Mouse (Mus musculus): Measurements from ENCODE around the gene Ttll2. TPM values are rescaled to one million over a fixed set of nuclear protein-coding genes. Genes with fewer than 3 reads are reported as not detected.
"Not testable (repeated sequence)": the region's sequence is repeated elsewhere in the genome, so short reads cannot be mapped to it uniquely, and the experiment has no call there.

The Ttll2 gene
- polyA plus RNA-seq, 1 experiment = not detected

GRCm38 (mm10) chr17:7386016-7386415 lies 33.5 kb upstream of the Ttll2 start:
- not testable (repeated sequence) for H3K27me3 ChIP-seq (ENCODE audit: control insufficient read depth, insufficient read depth, low read length, poor library complexity, severe bottlenecking); H3K4me1 ChIP-seq (ENCODE audit: control insufficient read depth, insufficient read depth, low read length); H3K9me3 ChIP-seq (replicated peaks; ENCODE audit: control insufficient read depth, insufficient read depth, low read length, poor library complexity, severe bottlenecking); H3K36me3 ChIP-seq (ENCODE audit: control insufficient read depth, insufficient read depth, low read length, poor library complexity, severe bottlenecking); H3K9ac ChIP-seq (ENCODE audit: low read depth, poor library complexity, severe bottlenecking); H3K4me3 ChIP-seq (ENCODE audit: low read depth, low read length); H3K27ac ChIP-seq (ENCODE audit: insufficient read depth, low read length)

GRCm38 (mm10) chr17:7385364-7385763 lies 32.9 kb upstream of the Ttll2 start, which contains the start of gene Unc93a2:
Gene Unc93a2 (minus strand): TSS chr17:7385464.
- H3K4me3 ChIP-seq (ENCODE audit: low read depth, low read length); H3K9me3 ChIP-seq (replicated peaks; ENCODE audit: control insufficient read depth, insufficient read depth, low read length, poor library complexity, severe bottlenecking); H3K36me3 ChIP-seq (ENCODE audit: control insufficient read depth, insufficient read depth, low read length, poor library complexity, severe bottlenecking); H3K9ac ChIP-seq (ENCODE audit: low read depth, poor library complexity, severe bottlenecking); H3K27ac ChIP-seq (ENCODE audit: insufficient read depth, low read length); H3K27me3 ChIP-seq (ENCODE audit: control insufficient read depth, insufficient read depth, low read length, poor library complexity, severe bottlenecking); H3K4me1 ChIP-seq (ENCODE audit: control insufficient read depth, insufficient read depth, low read length): not testable (repeated sequence)

- not testable (repeated sequence) for H3K27me3 ChIP-seq (ENCODE audit: control insufficient read depth, insufficient read depth, low read length, poor library complexity, severe bottlenecking); H3K4me1 ChIP-seq (ENCODE audit: control insufficient read depth, insufficient read depth, low read length); H3K27ac ChIP-seq (ENCODE audit: insufficient read depth, low read length); H3K9me3 ChIP-seq (replicated peaks; ENCODE audit: control insufficient read depth, insufficient read depth, low read length, poor library complexity, severe bottlenecking); H3K36me3 ChIP-seq (ENCODE audit: control insufficient read depth, insufficient read depth, low read length, poor library complexity, severe bottlenecking); H3K9ac ChIP-seq (ENCODE audit: low read depth, poor library complexity, severe bottlenecking); H3K4me3 ChIP-seq (ENCODE audit: low read depth, low read length)
Measured at GRCm38 (mm10) chr17:7383167-7384143, 31.0 kb upstream of the Ttll2 start.

- H3K27ac ChIP-seq (ENCODE audit: insufficient read depth, low read length); H3K4me1 ChIP-seq (ENCODE audit: control insufficient read depth, insufficient read depth, low read length); H3K27me3 ChIP-seq (ENCODE audit: control insufficient read depth, insufficient read depth, low read length, poor library complexity, severe bottlenecking); H3K9ac ChIP-seq (ENCODE audit: low read depth, poor library complexity, severe bottlenecking); H3K4me3 ChIP-seq (ENCODE audit: low read depth, low read length); H3K36me3 ChIP-seq (ENCODE audit: control insufficient read depth, insufficient read depth, low read length, poor library complexity, severe bottlenecking); H3K9me3 ChIP-seq (replicated peaks; ENCODE audit: control insufficient read depth, insufficient read depth, low read length, poor library complexity, severe bottlenecking): not testable (repeated sequence)
Measured at GRCm38 (mm10) chr17:7382711-7383110, 30.2 kb upstream of the Ttll2 start.

- H3K27me3 ChIP-seq (ENCODE audit: control insufficient read depth, insufficient read depth, low read length, poor library complexity, severe bottlenecking); H3K4me1 ChIP-seq (ENCODE audit: control insufficient read depth, insufficient read depth, low read length); H3K9me3 ChIP-seq (replicated peaks; ENCODE audit: control insufficient read depth, insufficient read depth, low read length, poor library complexity, severe bottlenecking); H3K36me3 ChIP-seq (ENCODE audit: control insufficient read depth, insufficient read depth, low read length, poor library complexity, severe bottlenecking); H3K27ac ChIP-seq (ENCODE audit: insufficient read depth, low read length); H3K4me3 ChIP-seq (ENCODE audit: low read depth, low read length); H3K9ac ChIP-seq (ENCODE audit: low read depth, poor library complexity, severe bottlenecking): not testable (repeated sequence)
Measured at GRCm38 (mm10) chr17:7377907-7378306, 25.4 kb upstream of the Ttll2 start.

GRCm38 (mm10) chr17:7376951-7377700 lies 24.6 kb upstream of the Ttll2 start:
- H3K9ac ChIP-seq (ENCODE audit: low read depth, poor library complexity, severe bottlenecking); H3K9me3 ChIP-seq (replicated peaks; ENCODE audit: control insufficient read depth, insufficient read depth, low read length, poor library complexity, severe bottlenecking); H3K27ac ChIP-seq (ENCODE audit: insufficient read depth, low read length); H3K27me3 ChIP-seq (ENCODE audit: control insufficient read depth, insufficient read depth, low read length, poor library complexity, severe bottlenecking); H3K4me3 ChIP-seq (ENCODE audit: low read depth, low read length); H3K36me3 ChIP-seq (ENCODE audit: control insufficient read depth, insufficient read depth, low read length, poor library complexity, severe bottlenecking); H3K4me1 ChIP-seq (ENCODE audit: control insufficient read depth, insufficient read depth, low read length): not testable (repeated sequence)

GRCm38 (mm10) chr17:7371879-7372278 lies 19.4 kb upstream of the Ttll2 start, which contains the start of gene Gm49630:
Gene Gm49630 (minus strand): TSS chr17:7371979.
- H3K4me3 ChIP-seq (ENCODE audit: low read depth, low read length); H3K4me1 ChIP-seq (ENCODE audit: control insufficient read depth, insufficient read depth, low read length); H3K9me3 ChIP-seq (replicated peaks; ENCODE audit: control insufficient read depth, insufficient read depth, low read length, poor library complexity, severe bottlenecking); H3K36me3 ChIP-seq (ENCODE audit: control insufficient read depth, insufficient read depth, low read length, poor library complexity, severe bottlenecking); H3K27ac ChIP-seq (ENCODE audit: insufficient read depth, low read length); H3K27me3 ChIP-seq (ENCODE audit: control insufficient read depth, insufficient read depth, low read length, poor library complexity, severe bottlenecking); H3K9ac ChIP-seq (ENCODE audit: low read depth, poor library complexity, severe bottlenecking): not testable (repeated sequence)

GRCm38 (mm10) chr17:7369401-7369800 lies 16.9 kb upstream of the Ttll2 start:
- H3K4me3 ChIP-seq (ENCODE audit: low read depth, low read length); H3K9ac ChIP-seq (ENCODE audit: low read depth, poor library complexity, severe bottlenecking); H3K9me3 ChIP-seq (replicated peaks; ENCODE audit: control insufficient read depth, insufficient read depth, low read length, poor library complexity, severe bottlenecking); H3K4me1 ChIP-seq (ENCODE audit: control insufficient read depth, insufficient read depth, low read length); H3K27ac ChIP-seq (ENCODE audit: insufficient read depth, low read length); H3K36me3 ChIP-seq (ENCODE audit: control insufficient read depth, insufficient read depth, low read length, poor library complexity, severe bottlenecking); H3K27me3 ChIP-seq (ENCODE audit: control insufficient read depth, insufficient read depth, low read length, poor library complexity, severe bottlenecking): not testable (repeated sequence)

- not testable (repeated sequence) for H3K36me3 ChIP-seq (ENCODE audit: control insufficient read depth, insufficient read depth, low read length, poor library complexity, severe bottlenecking); H3K27ac ChIP-seq (ENCODE audit: insufficient read depth, low read length); H3K9ac ChIP-seq (ENCODE audit: low read depth, poor library complexity, severe bottlenecking); H3K27me3 ChIP-seq (ENCODE audit: control insufficient read depth, insufficient read depth, low read length, poor library complexity, severe bottlenecking); H3K9me3 ChIP-seq (replicated peaks; ENCODE audit: control insufficient read depth, insufficient read depth, low read length, poor library complexity, severe bottlenecking); H3K4me3 ChIP-seq (ENCODE audit: low read depth, low read length); H3K4me1 ChIP-seq (ENCODE audit: control insufficient read depth, insufficient read depth, low read length)
Measured at GRCm38 (mm10) chr17:7366676-7367374, 14.3 kb upstream of the Ttll2 start.
